Mouse (Mus musculus): ENCODE results near the gene Rusc2.

GRCm38 (mm10) chr4:43367787-43368186 is 14.0 kb upstream of the Rusc2 start:
- TF ChIP-seq CTCF (IDR thresholded peaks at IDR 0.05; ENCODE audit: insufficient read depth, low read length) = no peak
- TF ChIP-seq POLR2A (IDR thresholded peaks at IDR 0.05; ENCODE audit: borderline replicate concordance, extremely low read depth, low read depth, low read length) = no peak
